Comparison of ENCODE assay signal across 8 mouse cellular contexts in the genomic region with DNA sequence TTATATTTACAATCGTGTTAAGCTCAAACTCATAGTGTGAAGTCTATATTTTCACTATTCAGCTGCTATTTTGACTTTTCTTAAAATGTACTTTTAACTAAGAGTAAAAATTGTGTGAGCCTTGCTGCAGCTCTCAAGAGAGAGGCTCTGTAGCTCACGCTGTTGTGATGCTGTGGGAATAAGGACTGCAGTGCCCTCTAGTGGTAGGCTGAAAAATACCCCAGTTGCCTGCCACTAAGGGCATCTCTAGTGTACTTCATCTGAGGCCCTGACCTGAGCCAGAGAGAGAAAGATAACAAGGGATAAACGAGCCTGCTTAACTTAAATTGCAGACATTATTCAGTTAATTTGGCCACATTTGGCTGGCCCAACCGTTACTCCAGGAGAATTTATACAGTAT.
DNase-seq lines count a peak whose midpoint lies in the region; ATAC-seq lines count a peak whose summit lies in the region.

No protein-coding gene starts in this region.

- 48% methylated on average over 4 of the region's 4 CpGs for WGBS in heart, embryonic 10.5 days
- WGBS in embryonic facial prominence, embryonic 14.5 days: 43% methylated on average over 4 of the region's 4 CpGs

- H3K9ac ChIP-seq in embryonic facial prominence, embryonic 14.5 days (ENCODE audit: low read depth, low read length): no peak overlapping the region

- intact Hi-C loops in heart, postnatal 36 days (cut with DNase I): loop anchor here (1.0 to 2.0 kb wide), 3 partner anchors 41 to 206 kb away; no protein-coding TSS in a partner anchor

- no peak overlapping the region for H3K4me2 ChIP-seq in embryonic facial prominence, embryonic 14.5 days (ENCODE audit: low read depth, low read length)

- no peaks in the 10 kb centered on the region for H3K4me1 ChIP-seq in heart, embryonic 10.5 days
- H3K4me1 ChIP-seq in embryonic facial prominence, embryonic 14.5 days (ENCODE audit: control insufficient read depth, insufficient read depth, low read length): no peaks in the 10 kb centered on the region

- H3K4me3 ChIP-seq in heart, embryonic 10.5 days: no peak overlapping the region
- no peak overlapping the region for H3K4me3 ChIP-seq in embryonic facial prominence, embryonic 14.5 days (ENCODE audit: low read depth, low read length)

- peaks cover 26% of the 10 kb centered on the region for H3K36me3 ChIP-seq in heart, embryonic 10.5 days
- peaks cover 37% of the 10 kb centered on the region for H3K36me3 ChIP-seq in embryonic facial prominence, embryonic 14.5 days (ENCODE audit: control insufficient read depth, insufficient read depth, low read length)

- no peaks in the 10 kb centered on the region for H3K9me3 ChIP-seq in heart, embryonic 10.5 days
- no peaks in the 10 kb centered on the region for H3K9me3 ChIP-seq in embryonic facial prominence, embryonic 14.5 days (ENCODE audit: control insufficient read depth, low read length)

- DNase-seq in heart, adult 11 months: peak; percentile 90
- no peak for DNase-seq in heart, embryonic 10.5 days (ENCODE audit: low spot score)
- DNase-seq in adrenal gland, postnatal 10 days: peak; percentile 73
- DNase-seq in embryonic facial prominence, embryonic 14.5 days (ENCODE audit: low spot score): peak; percentile 70
- DNase-seq in heart, postnatal 36 days: peak; percentile 50 to 68
- DNase-seq in layer of hippocampus, adult 9-11 months: peak; percentile 75
- peak; percentile 75 for DNase-seq in lung, postnatal 25 days (ENCODE audit: low spot score)
- peak; percentile 23 to 54 for DNase-seq in spleen, adult 18-20 months

- peak; percentile 81 for ATAC-seq in embryonic facial prominence, embryonic 14.5 days (ENCODE audit: low read depth)

- no peak overlapping the region for H3K27ac ChIP-seq in heart, embryonic 10.5 days
- H3K27ac ChIP-seq in embryonic facial prominence, embryonic 14.5 days (replicated peaks; ENCODE audit: low read depth, low read length): no peak overlapping the region

- H3K27me3 ChIP-seq in heart, embryonic 10.5 days (ENCODE audit: insufficient read depth, poor library complexity, severe bottlenecking): no peaks in the 10 kb centered on the region
- no peaks in the 10 kb centered on the region for H3K27me3 ChIP-seq in embryonic facial prominence, embryonic 14.5 days (replicated peaks; ENCODE audit: control insufficient read depth, insufficient read depth, low read length)
